Mouse (Mus musculus) gastrocnemius, postnatal 14 days (tissue): ENCODE results near the gene Pfkm. TPM values are rescaled to one million over a fixed set of nuclear protein-coding genes. Genes with fewer than 3 reads are reported as not detected.

Source experiments
- DNase-seq: peaks from one replicate; pipeline ENCODE4 v3.0.0; 2021; ENCODE audit warnings: mixed read lengths
- intact Hi-C: fragments of 180-260 bp; cut with DNase I; formaldehyde crosslinking; loops from one replicate; pipeline ENCODE4 v1.15.1; 2025; ENCODE audit warnings: low total_unique reads
- total RNA-seq, 2 experiments: library from RNA; stranded (reverse); gene quantifications; 2 replicates each; pipeline ENCODE4 v1.2.3; 2021

Gene Pfkm
- total RNA-seq, 2 experiments from 2014 or later, result 1,399 to 1,520 TPM

GRCm38 (mm10) chr15:98131942-98132655 lies 39.7 kb downstream of the Pfkm start:
- intact Hi-C loops, result no loop called here
- DNase-seq, result no peak

- intact Hi-C loops, result no loop called here
- DNase-seq, result peak; percentile 59
Observed at GRCm38 (mm10) chr15:98133471-98133870, 41.1 kb downstream of the Pfkm start.

GRCm38 (mm10) chr15:98134034-98134433 lies 41.6 kb downstream of the Pfkm start:
- no peak for DNase-seq
- intact Hi-C loops, result no loop called here

- DNase-seq, result no peak
- intact Hi-C loops, result no loop called here
Observed at GRCm38 (mm10) chr15:98134666-98135065, 42.3 kb downstream of the Pfkm start.

- intact Hi-C loops, result no loop called here
- no peak for DNase-seq
Observed at GRCm38 (mm10) chr15:98135671-98136070, 43.3 kb downstream of the Pfkm start.

- DNase-seq, result no peak
- intact Hi-C loops, result no loop called here
Observed at GRCm38 (mm10) chr15:98136871-98137270, 44.5 kb downstream of the Pfkm start.

- DNase-seq, result no peak
Observed at GRCm38 (mm10) chr15:98139763-98140162, 47.4 kb downstream of the Pfkm start.

GRCm38 (mm10) chr15:98140809-98141208 lies 48.4 kb downstream of the Pfkm start:
- no peak for DNase-seq
- intact Hi-C loops, result no loop called here

More at GRCm38 (mm10) chr15:98139763-98140162, 47.4 kb downstream of the Pfkm start:
- intact Hi-C loops, result no loop called here

GRCm38 (mm10) chr15:98142515-98142914 lies 50.1 kb downstream of the Pfkm start:
- DNase-seq, result no peak
- intact Hi-C loops, result no loop called here

GRCm38 (mm10) chr15:98144861-98145507 lies 52.6 kb downstream of the Pfkm start:
- intact Hi-C loops, result no loop called here
- peak; percentile 54 for DNase-seq

GRCm38 (mm10) chr15:98145559-98146181 lies 53.3 kb downstream of the Pfkm start:
- intact Hi-C loops, result no loop called here
- peak; percentile 95 for DNase-seq

- intact Hi-C loops, result no loop called here
- DNase-seq, result no peak
Observed at GRCm38 (mm10) chr15:98148356-98148755, 56.0 kb downstream of the Pfkm start.

- peak; percentile 37 for DNase-seq
- intact Hi-C loops, result no loop called here
Observed at GRCm38 (mm10) chr15:98149166-98149602, 56.8 kb downstream of the Pfkm start.

- intact Hi-C loops, result loop anchor here (5.0 kb wide), 1 partner anchor 66 kb away; no protein-coding TSS in a partner anchor
- DNase-seq, result no peak
Observed at GRCm38 (mm10) chr15:98152916-98153315, 60.5 kb downstream of the Pfkm start.

GRCm38 (mm10) chr15:98153625-98154024 lies 61.2 kb downstream of the Pfkm start:
- no peak for DNase-seq
- intact Hi-C loops, result loop anchor here (5.0 kb wide), 1 partner anchor 66 kb away; no protein-coding TSS in a partner anchor

- intact Hi-C loops, result loop anchor here (5.0 kb wide), 1 partner anchor 67 kb away; no protein-coding TSS in a partner anchor
- DNase-seq, result no peak
Observed at GRCm38 (mm10) chr15:98154146-98154545, 61.8 kb downstream of the Pfkm start.

GRCm38 (mm10) chr15:98154631-98155030 lies 62.2 kb downstream of the Pfkm start:
- no peak for DNase-seq
- intact Hi-C loops, result loop anchor here (5.0 kb wide), 1 partner anchor 67 kb away; no protein-coding TSS in a partner anchor

- DNase-seq, result no peak
- intact Hi-C loops, result no loop called here
Observed at GRCm38 (mm10) chr15:98155272-98155671, 62.9 kb downstream of the Pfkm start.

- DNase-seq, result no peak
- intact Hi-C loops, result no loop called here
Observed at GRCm38 (mm10) chr15:98155944-98156343, 63.6 kb downstream of the Pfkm start.

GRCm38 (mm10) chr15:98157253-98157652 lies 64.9 kb downstream of the Pfkm start:
- intact Hi-C loops, result no loop called here
- DNase-seq, result no peak
